Mouse (Mus musculus): ENCODE results near the gene Gm3252. TPM values are rescaled to one million over a fixed set of nuclear protein-coding genes. Genes with fewer than 3 reads are reported as not detected.

Gene Gm3252
- polyA plus RNA-seq (2014; fragmentation: Illumina TruSeq; extraction: RNeasy Lipid Tissue Mini Kit (QIAGEN cat#74804); ENCODE audit: low read depth, low replicate concordance), result not detected

DNA sequence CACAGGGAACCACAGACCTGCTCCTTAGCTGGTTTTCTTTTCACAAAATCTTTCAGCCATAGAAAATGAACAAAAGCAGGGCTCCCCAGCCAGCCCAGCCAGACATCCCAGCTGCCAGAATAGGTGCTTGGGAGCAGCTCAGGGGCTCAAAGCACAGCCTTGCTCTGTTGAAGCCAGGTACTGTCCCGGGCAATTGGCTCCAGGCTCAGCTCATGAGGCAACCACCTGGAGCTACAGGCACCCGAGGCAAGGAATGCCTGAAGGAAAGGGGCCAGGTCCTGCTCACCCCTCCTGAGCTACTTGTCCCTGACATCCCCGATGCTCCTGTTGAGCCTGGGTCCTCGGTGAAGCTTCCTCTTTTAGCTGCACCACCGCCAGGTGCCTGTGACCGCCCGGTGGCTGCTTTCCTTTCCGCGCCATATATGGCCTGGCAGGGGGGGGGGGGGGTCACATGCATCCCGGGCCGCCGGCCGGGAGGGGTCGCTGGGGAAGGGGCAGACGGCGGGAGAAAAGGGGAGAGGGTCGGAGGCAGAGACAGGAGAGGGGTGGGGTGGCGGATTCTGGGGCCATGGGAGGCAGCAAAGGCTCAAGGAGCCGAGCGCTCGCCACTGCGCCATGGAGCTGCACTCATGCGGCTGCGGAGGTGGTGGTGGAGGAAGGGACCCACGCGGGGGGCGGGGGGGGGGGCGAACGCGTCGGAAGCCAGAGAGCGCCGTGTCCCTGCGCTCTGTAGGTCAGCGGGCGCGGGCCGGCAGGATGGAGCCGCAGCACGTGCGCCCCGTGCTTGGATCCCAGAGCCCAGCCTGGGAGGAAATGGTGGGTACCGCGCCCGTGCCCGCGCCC, at the start of gene Gm3252:
TSS of gene Gm3252 (plus strand) at position 738 of the 843 bp plus-strand sequence.

DNA sequence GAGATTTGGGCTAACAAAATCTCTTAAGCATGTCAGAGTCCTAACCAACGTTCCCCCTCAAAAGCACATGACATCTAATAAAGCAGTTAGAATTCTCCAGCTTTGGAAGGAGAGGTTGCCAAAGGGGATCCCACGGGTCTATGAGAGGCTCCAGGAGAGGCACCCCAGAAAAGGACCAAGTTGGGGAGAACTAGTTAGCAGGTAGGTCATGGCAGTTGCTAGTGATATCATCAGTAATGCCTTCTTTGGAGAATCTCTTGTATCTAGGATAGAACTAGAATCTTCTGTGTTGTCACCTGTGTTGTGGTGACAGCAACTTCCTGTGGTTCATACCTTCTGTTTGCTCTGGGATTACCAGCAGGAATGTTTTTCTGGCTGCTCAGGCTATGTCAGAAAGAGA, 17.6 kb upstream of the Gm3252 start, which contains the start of gene Gm7876:
TSS of gene Gm7876 (plus strand) at position 301 of the 400 bp plus-strand sequence.

DNA sequence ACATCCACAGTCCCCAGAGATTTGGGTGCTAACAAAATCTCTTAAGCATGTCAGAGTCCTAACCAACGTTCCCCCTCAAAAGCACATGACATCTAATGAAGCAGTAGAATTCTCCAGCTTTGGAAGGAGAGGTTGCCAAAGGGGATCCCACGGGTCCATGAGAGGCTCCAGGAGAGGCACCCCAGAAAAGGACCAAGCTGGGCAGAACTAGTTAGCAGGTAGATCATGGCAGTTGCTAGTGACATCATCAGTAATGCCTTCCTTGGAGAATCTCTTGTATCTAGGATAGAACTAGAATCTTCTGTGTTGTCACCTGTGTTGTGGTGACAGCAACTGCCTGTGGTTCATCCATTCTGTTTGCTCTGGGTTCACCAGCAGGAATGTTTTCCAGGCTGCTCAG, 49.5 kb downstream of the Gm3252 start, which contains the start of gene Gm9602:
TSS of gene Gm9602 (plus strand) at position 301 of the 400 bp plus-strand sequence.

Other genes starting within 250 kb of the Gm3252 start
- not detected for gene Gm3182, start 245.0 kb upstream of the Gm3252 start, polyA plus RNA-seq (2014; fragmentation: Illumina TruSeq; extraction: RNeasy Lipid Tissue Mini Kit (QIAGEN cat#74804); ENCODE audit: low read depth, low replicate concordance)
- gene Gm3047, start 171.4 kb upstream of the Gm3252 start, polyA plus RNA-seq (2014; fragmentation: Illumina TruSeq; extraction: RNeasy Lipid Tissue Mini Kit (QIAGEN cat#74804); ENCODE audit: low read depth, low replicate concordance), result not detected
- gene Gm8159, start 94.4 kb upstream of the Gm3252 start, polyA plus RNA-seq (2014; fragmentation: Illumina TruSeq; extraction: RNeasy Lipid Tissue Mini Kit (QIAGEN cat#74804); ENCODE audit: low read depth, low replicate concordance), result not detected
- gene Gm3239, start 62.6 kb upstream of the Gm3252 start, polyA plus RNA-seq (2014; fragmentation: Illumina TruSeq; extraction: RNeasy Lipid Tissue Mini Kit (QIAGEN cat#74804); ENCODE audit: low read depth, low replicate concordance), result not detected
- not detected for gene Gm7876, start 17.5 kb upstream of the Gm3252 start, polyA plus RNA-seq (2014; fragmentation: Illumina TruSeq; extraction: RNeasy Lipid Tissue Mini Kit (QIAGEN cat#74804); ENCODE audit: low read depth, low replicate concordance)
- gene Gm9602, start 49.6 kb downstream of the Gm3252 start, polyA plus RNA-seq (2014; fragmentation: Illumina TruSeq; extraction: RNeasy Lipid Tissue Mini Kit (QIAGEN cat#74804); ENCODE audit: low read depth, low replicate concordance), result not detected
- not detected for gene Gm3269, start 111.3 kb downstream of the Gm3252 start, polyA plus RNA-seq (2014; fragmentation: Illumina TruSeq; extraction: RNeasy Lipid Tissue Mini Kit (QIAGEN cat#74804); ENCODE audit: low read depth, low replicate concordance)
- not detected for gene Gm3264, start 128.8 kb downstream of the Gm3252 start, polyA plus RNA-seq (2014; fragmentation: Illumina TruSeq; extraction: RNeasy Lipid Tissue Mini Kit (QIAGEN cat#74804); ENCODE audit: low read depth, low replicate concordance)
- gene Gm3278, start 165.6 kb downstream of the Gm3252 start, polyA plus RNA-seq (2014; fragmentation: Illumina TruSeq; extraction: RNeasy Lipid Tissue Mini Kit (QIAGEN cat#74804); ENCODE audit: low read depth, low replicate concordance), result not detected

Data from heart, adult 10 weeks (tissue).